Mouse (Mus musculus) megakaryocyte, embryonic 14.5 days (primary cell): ENCODE results near the gene Il10. TPM values are rescaled to one million over a fixed set of nuclear protein-coding genes. Genes with fewer than 3 reads are reported as not detected.

Source experiments
- H3K27me3 ChIP-seq: replicated peaks from 2 replicates; pipeline ENCODE3; 2012; ENCODE audit warnings: inconsistent platforms
- H3K36me3 ChIP-seq: replicated peaks from 2 replicates; pipeline ENCODE3; 2012; ENCODE audit warnings: low read length, inconsistent platforms, mixed read lengths
- H3K4me1 ChIP-seq: 2 replicates; pipeline ENCODE4 v1.6.1; 2012; ENCODE audit warnings: inconsistent platforms
- H3K4me3 ChIP-seq: replicated peaks from 2 replicates; pipeline ENCODE3; 2012; ENCODE audit warnings: moderate library complexity, mild to moderate bottlenecking, inconsistent platforms
- H3K9me3 ChIP-seq: 2 replicates; pipeline ENCODE4 v1.6.1; 2012; ENCODE audit warnings: inconsistent platforms
- FLI1 ChIP-seq: IDR thresholded peaks from 2 replicates; pipeline ENCODE4 v1.6.1; 2012; ENCODE audit warnings: low read length, inconsistent platforms, mixed read lengths
- GATA1 ChIP-seq: IDR thresholded peaks from 3 replicates; pipeline ENCODE4 v1.6.1; 2012; ENCODE audit warnings: mixed read lengths, low read length, inconsistent platforms, borderline replicate concordance
- polyA plus RNA-seq: library from polyadenylated mRNA; stranded (reverse); fragments of >175 nt; gene quantifications from 2 replicates; pipeline ENCODE4 v1.2.3, GENCODE M21; 2012; ENCODE audit warnings: low replicate concordance; ENCODE audit not compliant: insufficient read depth

The Il10 gene
- polyA plus RNA-seq, 1 experiment, result not detected

GRCm38 (mm10) chr1:130998321-130998720 is 21.3 kb upstream of the Il10 start:
- peaks cover 26% of the 10 kb centered on the region for H3K27me3 ChIP-seq

GRCm38 (mm10) chr1:130999708-131000107 is 19.9 kb upstream of the Il10 start:
- Histone ChIP-seq H3K27me3 (peaks cover 20% of the 10 kb centered on the region), H3K9me3 (no peaks in the 10 kb centered on the region)

More at GRCm38 (mm10) chr1:130998321-130998720, 21.3 kb upstream of the Il10 start:
- no peaks in the 10 kb centered on the region for H3K36me3 ChIP-seq
- H3K4me1 ChIP-seq, result peaks cover 55% of the 10 kb centered on the region
- no peak for TF ChIP-seq FLI1
- no peak for TF ChIP-seq GATA1
- H3K9me3 ChIP-seq, result no peaks in the 10 kb centered on the region
- no peak overlapping the region for H3K4me3 ChIP-seq

GRCm38 (mm10) chr1:131000296-131000695 is 19.3 kb upstream of the Il10 start:
- peaks cover 17% of the 10 kb centered on the region for H3K27me3 ChIP-seq
- H3K4me3 ChIP-seq, result no peak overlapping the region
- H3K9me3 ChIP-seq, result no peaks in the 10 kb centered on the region
- H3K4me1 ChIP-seq, result peaks cover 54% of the 10 kb centered on the region
- TF ChIP-seq FLI1, result no peak
- no peak for TF ChIP-seq GATA1
- H3K36me3 ChIP-seq, result no peaks in the 10 kb centered on the region

More at GRCm38 (mm10) chr1:130999708-131000107, 19.9 kb upstream of the Il10 start:
- TF ChIP-seq GATA1 (no peak), FLI1 (no peak)
- Histone ChIP-seq H3K36me3 (no peaks in the 10 kb centered on the region), H3K4me1 (peaks cover 53% of the 10 kb centered on the region), H3K4me3 (no peak overlapping the region)

GRCm38 (mm10) chr1:131002561-131002960 is 17.1 kb upstream of the Il10 start:
- H3K36me3 ChIP-seq, result no peaks in the 10 kb centered on the region
- no peak for TF ChIP-seq FLI1
- no peak for TF ChIP-seq GATA1

GRCm38 (mm10) chr1:131003037-131003922 is 16.4 kb upstream of the Il10 start:
- H3K36me3 ChIP-seq, result no peaks in the 10 kb centered on the region
- H3K27me3 ChIP-seq, result peaks cover 8% of the 10 kb centered on the region
- H3K4me3 ChIP-seq, result no peak overlapping the region
- H3K9me3 ChIP-seq, result peaks cover 4% of the 10 kb centered on the region; the same call in 1 of the 2 replicates
- peaks cover 51% of the 10 kb centered on the region for H3K4me1 ChIP-seq
- TF ChIP-seq FLI1 (no peak), GATA1 (no peak)

More at GRCm38 (mm10) chr1:131002561-131002960, 17.1 kb upstream of the Il10 start:
- Histone ChIP-seq H3K4me1 (peaks cover 49% of the 10 kb centered on the region), H3K4me3 (no peak overlapping the region), H3K9me3 (peaks cover 4% of the 10 kb centered on the region; the same call in 1 of the 2 replicates), H3K27me3 (peaks cover 8% of the 10 kb centered on the region)

GRCm38 (mm10) chr1:131006069-131006468 is 13.6 kb upstream of the Il10 start:
- TF ChIP-seq GATA1, result no peak
- no peak for TF ChIP-seq FLI1

GRCm38 (mm10) chr1:131010201-131011153 is 9.2 kb upstream of the Il10 start:
- TF ChIP-seq FLI1 (no peak), GATA1 (no peak)
- Histone ChIP-seq H3K9me3 (peaks cover 4% of the 10 kb centered on the region; the same call in 1 of the 2 replicates), H3K36me3 (no peaks in the 10 kb centered on the region), H3K4me1 (peaks cover 48% of the 10 kb centered on the region), H3K4me3 (peak overlapping the region; percentile 10), H3K27me3 (no peaks in the 10 kb centered on the region)

More at GRCm38 (mm10) chr1:131006069-131006468, 13.6 kb upstream of the Il10 start:
- Histone ChIP-seq H3K4me3 (no peak overlapping the region), H3K4me1 (peaks cover 57% of the 10 kb centered on the region), H3K9me3 (peaks cover 4% of the 10 kb centered on the region; the same call in 1 of the 2 replicates), H3K36me3 (no peaks in the 10 kb centered on the region), H3K27me3 (peaks cover 5% of the 10 kb centered on the region)

- H3K4me3 ChIP-seq, result no peak overlapping the region
- H3K36me3 ChIP-seq, result no peaks in the 10 kb centered on the region
- peaks cover 44% of the 10 kb centered on the region for H3K4me1 ChIP-seq
- no peaks in the 10 kb centered on the region for H3K9me3 ChIP-seq
- no peaks in the 10 kb centered on the region for H3K27me3 ChIP-seq
- no peak for TF ChIP-seq GATA1
- TF ChIP-seq FLI1, result no peak
These were observed 7.2 kb upstream of the Il10 start for GRCm38 (mm10) chr1:131012494-131012893.

- no peak overlapping the region for H3K4me3 ChIP-seq
- TF ChIP-seq FLI1, result no peak
- no peak for TF ChIP-seq GATA1
- H3K36me3 ChIP-seq, result no peaks in the 10 kb centered on the region
- no peaks in the 10 kb centered on the region for H3K9me3 ChIP-seq
- peaks cover 45% of the 10 kb centered on the region for H3K4me1 ChIP-seq
- no peaks in the 10 kb centered on the region for H3K27me3 ChIP-seq
These were observed 5.7 kb upstream of the Il10 start for GRCm38 (mm10) chr1:131013926-131014325.

GRCm38 (mm10) chr1:131015281-131015680 is 4.4 kb upstream of the Il10 start:
- Histone ChIP-seq H3K4me1 (peaks cover 49% of the 10 kb centered on the region), H3K9me3 (no peaks in the 10 kb centered on the region), H3K27me3 (peaks cover 2% of the 10 kb centered on the region), H3K4me3 (no peak overlapping the region), H3K36me3 (no peaks in the 10 kb centered on the region)
- no peak for TF ChIP-seq GATA1
- TF ChIP-seq FLI1, result no peak
